Mouse (Mus musculus) left cerebral cortex, postnatal 10 days (tissue): ENCODE measurements around the gene Arhgap18. TPM values are rescaled to one million over a fixed set of nuclear protein-coding genes. Genes with fewer than 3 reads are reported as not detected.

Experiments used
- DNase-seq, 2 experiments: peaks; one replicate each; pipeline ENCODE4 v3.0.0; 2021 to 2022; ENCODE audit warnings: low spot score in 2 of 2, mixed read lengths in 1 of 2; ENCODE audit errors: extremely low spot score in 1 of 2
- intact Hi-C: fragments of 180-260 bp; cut with DNase I; formaldehyde crosslinking; loops from one replicate; pipeline ENCODE4 v1.15.1; 2025
- total RNA-seq, 2 experiments: library from RNA; stranded (reverse); gene quantifications; 2 replicates each; pipeline ENCODE4 v1.2.3; 2021

Gene Arhgap18
- total RNA-seq, 2 experiments from 2014 or later, result 10.1 TPM

GRCm38 (mm10) chr10:26820326-26820725 lies 67.1 kb downstream of the Arhgap18 start:
- intact Hi-C loops, result no loop called here
- no peak for DNase-seq

DNA sequence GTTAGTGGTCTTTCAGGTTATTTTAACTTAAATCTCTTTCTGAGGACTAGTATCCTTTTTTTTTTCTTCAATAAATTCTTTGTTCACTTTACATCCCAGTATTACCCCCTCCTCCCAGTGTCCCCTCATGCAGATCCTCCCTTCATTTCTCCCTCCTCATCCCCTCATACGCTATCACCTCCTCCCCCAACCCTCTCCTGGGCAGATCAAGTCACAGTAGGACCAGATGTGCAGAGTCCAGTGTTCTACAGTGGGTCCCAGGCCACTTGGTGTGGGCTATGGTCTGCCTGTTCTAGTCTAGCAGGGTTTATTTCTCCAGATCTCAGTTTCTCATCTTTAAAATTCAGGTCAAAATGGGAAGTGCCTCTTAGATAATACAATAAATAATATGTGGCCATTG lies 67.7 kb downstream of the Arhgap18 start:
- intact Hi-C loops, result no loop called here
- DNase-seq, result no peak

DNA sequence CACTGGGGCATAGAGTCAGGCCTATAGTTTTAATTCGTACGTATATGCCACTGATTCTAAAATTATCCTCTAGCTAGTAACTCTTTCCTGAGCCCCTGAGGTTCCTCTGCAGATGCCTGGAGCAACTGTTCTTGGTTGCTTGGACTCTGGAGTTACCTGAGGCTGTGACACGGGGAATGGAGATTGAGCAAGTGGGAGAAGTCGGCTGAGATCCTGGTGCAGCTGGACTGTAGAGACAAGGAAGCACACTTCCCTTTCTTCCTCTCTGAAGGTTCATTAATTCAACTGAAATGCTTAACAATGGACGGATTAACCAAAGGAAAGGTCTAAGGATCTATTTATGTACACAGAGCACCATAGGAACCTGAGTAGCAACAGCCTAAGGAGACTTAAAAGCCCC lies 70.8 kb downstream of the Arhgap18 start:
- DNase-seq, result no peak
- intact Hi-C loops, result no loop called here

GRCm38 (mm10) chr10:26825246-26825889 lies 72.1 kb downstream of the Arhgap18 start:
- DNase-seq, result peak; percentile 27 to 38
- intact Hi-C loops, result no loop called here

- intact Hi-C loops, result no loop called here
- no peak for DNase-seq
These were observed 74.1 kb downstream of the Arhgap18 start for GRCm38 (mm10) chr10:26827315-26827714.

- intact Hi-C loops, result no loop called here
These were observed 75.4 kb downstream of the Arhgap18 start for GRCm38 (mm10) chr10:26828412-26829137.

DNA sequence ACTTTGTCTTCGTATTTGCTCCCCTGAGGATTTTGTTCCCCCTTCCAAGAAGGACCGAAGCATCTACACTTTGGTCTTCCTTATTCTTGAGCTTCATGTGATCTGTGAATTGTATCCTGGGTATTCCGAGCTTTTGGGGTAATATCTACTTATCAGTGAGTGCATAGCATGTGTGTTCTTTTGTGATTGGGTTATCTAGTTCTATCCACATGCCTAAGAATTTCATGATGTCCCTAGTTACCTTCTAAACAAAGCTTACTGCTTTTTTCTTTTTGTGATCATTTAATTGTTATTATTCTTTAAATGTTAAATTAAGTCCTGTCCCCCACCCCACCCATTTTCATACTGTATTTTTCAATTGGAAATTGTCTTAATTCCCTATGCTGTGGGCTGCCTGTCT lies 78.8 kb downstream of the Arhgap18 start:
- no peak for DNase-seq
- intact Hi-C loops, result no loop called here

More at GRCm38 (mm10) chr10:26828412-26829137, 75.4 kb downstream of the Arhgap18 start:
- peak in 1 of 2 experiments; percentile 35 for DNase-seq

- intact Hi-C loops, result no loop called here
- no peak for DNase-seq
These were observed 79.5 kb downstream of the Arhgap18 start for GRCm38 (mm10) chr10:26832669-26833249.

DNA sequence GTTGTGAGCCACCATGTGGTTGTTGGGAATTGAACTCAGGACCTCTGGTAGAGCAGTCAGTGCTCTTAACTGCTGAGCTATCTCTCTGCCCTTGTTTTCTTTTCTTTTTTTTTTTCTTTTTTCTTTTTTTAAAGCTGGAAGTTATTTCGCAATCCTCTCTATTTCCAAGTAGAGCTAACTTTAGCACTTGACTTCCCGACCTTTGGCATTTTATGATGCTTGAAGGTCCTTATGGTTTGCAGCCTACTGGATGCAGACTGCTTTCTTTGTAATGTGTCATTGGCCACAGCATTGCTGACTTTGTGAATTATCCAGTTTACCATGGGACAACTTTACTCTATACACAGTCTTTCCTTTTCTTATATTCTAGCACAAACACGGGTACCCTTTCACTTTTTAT lies 80.2 kb downstream of the Arhgap18 start:
- DNase-seq, result no peak
- intact Hi-C loops, result no loop called here

DNA sequence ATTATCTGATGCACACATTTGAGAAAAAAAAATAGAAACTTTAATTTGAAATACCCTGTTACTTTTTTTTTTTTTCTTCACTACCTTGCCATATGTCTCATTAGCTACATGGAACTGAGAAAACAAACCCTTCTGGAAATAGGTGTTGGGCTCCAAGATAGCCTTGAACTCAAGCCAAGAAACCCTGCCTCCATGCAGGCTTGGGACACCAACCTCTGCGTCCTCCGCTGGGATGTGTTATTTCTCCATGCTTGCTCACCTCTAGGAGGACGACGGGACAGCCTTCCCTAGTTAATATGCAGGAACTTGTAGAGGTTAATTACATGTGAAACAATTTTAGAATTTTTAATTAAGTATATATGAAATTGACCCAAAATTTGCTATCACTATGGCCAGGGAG lies 96.1 kb downstream of the Arhgap18 start:
- intact Hi-C loops, result no loop called here
- DNase-seq, result no peak

- intact Hi-C loops, result no loop called here
These were observed 96.6 kb downstream of the Arhgap18 start for GRCm38 (mm10) chr10:26849854-26850253.

DNA sequence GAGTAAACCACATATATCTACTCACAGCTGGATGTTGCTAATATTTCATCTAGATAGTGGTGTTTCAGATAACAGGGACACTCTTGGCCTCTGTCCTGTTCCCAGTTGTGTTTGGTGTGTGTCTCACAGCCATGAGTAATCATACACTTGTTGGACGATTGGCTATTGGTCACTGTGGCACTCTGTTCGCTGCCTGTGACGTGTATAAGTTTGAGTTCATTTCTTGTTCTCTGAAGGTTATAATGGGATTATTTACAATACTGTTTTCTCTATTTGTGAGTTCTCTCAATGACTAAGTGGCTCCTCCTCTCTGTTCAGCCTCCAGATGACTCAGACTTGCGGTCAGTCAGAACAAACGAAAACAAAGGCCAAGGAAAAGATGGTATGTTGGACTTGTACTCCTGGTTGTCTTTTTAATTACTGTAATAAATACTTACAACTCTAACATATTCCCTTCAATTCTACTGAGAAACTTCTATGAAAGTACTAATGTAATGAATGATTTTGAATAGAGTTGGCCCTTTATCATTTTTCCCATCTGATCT lies 101.4 kb downstream of the Arhgap18 start:
- DNase-seq, result no peak

More at GRCm38 (mm10) chr10:26849854-26850253, 96.6 kb downstream of the Arhgap18 start:
- DNase-seq, result no peak

GRCm38 (mm10) chr10:26855851-26856535 lies 102.8 kb downstream of the Arhgap18 start:
- peak; percentile 35 to 40 for DNase-seq
- intact Hi-C loops, result no loop called here

More for the DNA sequence above, 101.4 kb downstream of the Arhgap18 start:
- intact Hi-C loops, result no loop called here

GRCm38 (mm10) chr10:26857583-26857982 lies 104.4 kb downstream of the Arhgap18 start:
- DNase-seq, result no peak
- intact Hi-C loops, result no loop called here

- no peak for DNase-seq
- intact Hi-C loops, result no loop called here
These were observed 105.3 kb downstream of the Arhgap18 start for GRCm38 (mm10) chr10:26858537-26858936.

GRCm38 (mm10) chr10:26861231-26861630 lies 108.0 kb downstream of the Arhgap18 start:
- no peak for DNase-seq
- intact Hi-C loops, result no loop called here

DNA sequence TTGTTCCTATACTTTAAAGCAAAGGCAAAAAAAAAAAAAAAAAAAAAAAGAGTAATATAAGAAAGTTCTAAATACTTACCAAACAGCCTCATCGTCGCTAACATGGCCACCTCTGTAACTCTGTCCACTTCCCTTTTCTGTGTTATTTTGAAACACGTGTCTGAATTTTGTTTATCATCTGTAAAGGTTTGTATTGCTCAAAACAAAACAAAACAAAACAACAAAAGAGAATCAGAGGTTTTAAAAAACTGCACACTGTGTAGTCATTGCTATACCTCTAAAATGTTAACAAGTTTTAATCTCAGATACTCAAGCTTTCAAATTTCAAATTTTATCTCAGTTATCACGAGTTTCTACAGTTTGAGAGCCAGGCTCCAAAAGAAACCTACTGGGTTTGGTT lies 109.0 kb downstream of the Arhgap18 start:
- intact Hi-C loops, result no loop called here
- no peak for DNase-seq

DNA sequence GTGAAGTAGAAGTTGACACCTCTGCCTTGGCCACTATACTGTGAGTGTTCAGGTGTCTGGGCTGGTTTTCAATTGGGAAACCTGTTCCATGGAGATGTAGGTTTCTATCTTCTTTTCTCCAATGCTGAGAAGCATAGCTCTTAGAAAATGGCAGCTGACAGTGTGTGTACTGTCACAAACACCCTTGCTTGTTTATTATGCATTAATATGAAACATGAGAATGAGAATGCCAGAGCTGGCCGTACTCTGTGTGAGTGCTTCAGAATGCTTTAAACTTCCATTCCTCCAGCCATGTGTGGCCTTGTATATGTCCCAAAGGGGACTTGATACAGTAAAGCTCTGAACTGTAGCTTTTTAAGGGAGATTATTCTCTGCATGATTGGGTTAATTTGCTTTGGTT lies 110.8 kb downstream of the Arhgap18 start:
- intact Hi-C loops, result no loop called here

GRCm38 (mm10) chr10:26870802-26871201 lies 117.6 kb downstream of the Arhgap18 start:
- no peak for DNase-seq

More for the DNA sequence above, 110.8 kb downstream of the Arhgap18 start:
- no peak for DNase-seq

More at GRCm38 (mm10) chr10:26870802-26871201, 117.6 kb downstream of the Arhgap18 start:
- intact Hi-C loops, result no loop called here
